Comparison of ENCODE assay signal across 8 mouse cellular contexts in genomic region chr10:119238985-119239631, GRCm38 (mm10). TPM values are rescaled to one million over a fixed set of nuclear protein-coding genes. Genes with fewer than 3 reads are reported as not detected.
DNase-seq lines count a peak whose midpoint lies in the region; ATAC-seq and TF ChIP-seq lines count a peak whose summit lies in the region.

No protein-coding gene starts in this region.

- no peak for TF ChIP-seq RAD21 in CH12.LX (IDR thresholded peaks at IDR 0.05; ENCODE audit: low read depth, low read length)

- DNase-seq in CH12.LX (ENCODE audit: extremely low read depth), result peak; percentile 48
- DNase-seq in adrenal gland, postnatal 36 days, result peak; percentile 46 to 68
- peak; percentile 66 to 72 for DNase-seq in heart, postnatal 10 days
- DNase-seq in layer of hippocampus, adult 2 months (ENCODE audit: low spot score in 2 of 2), result peak in 1 of 2 experiments; percentile 30
- DNase-seq in lung, postnatal 10 days, result peak; percentile 66
- peak; percentile 27 for DNase-seq in ovary, postnatal 14 days (ENCODE audit: low spot score)
- peak; percentile 64 for DNase-seq in thymus, postnatal 4 days

- intact Hi-C loops in heart, postnatal 10 days (cut with DNase I), result no loop called here

- peak; percentile 25 for ATAC-seq in embryonic facial prominence, embryonic 15.5 days (ENCODE audit: insufficient number of reproducible peaks, low FRiP score, low TSS enrichment, low read depth)

- peak overlapping the region; percentile 86 for H3K27ac ChIP-seq in CH12.LX (ENCODE audit: insufficient read depth, low read depth)
- peak overlapping the region; percentile 98 for H3K27ac ChIP-seq in embryonic facial prominence, embryonic 15.5 days (replicated peaks)
- H3K27ac ChIP-seq in layer of hippocampus, adult 2 months, result peak overlapping the region; percentile 99

- H3K4me3 ChIP-seq in CH12.LX (replicated peaks in 1 of 3; ENCODE audit: low read depth in 2 of 3, low read length in 2 of 3, poor library complexity in 1 of 3), result peak overlapping the region; percentile 86 to 96 (median 93)
- H3K4me3 ChIP-seq in embryonic facial prominence, embryonic 15.5 days (replicated peaks), result peak overlapping the region; percentile 96
- peak overlapping the region; percentile 89 for H3K4me3 ChIP-seq in layer of hippocampus, adult 2 months

- dilution Hi-C loops in CH12.LX (cut with MboI; ENCODE audit: extremely low pct_ligation_motif_present, extremely low pct_unique_long_range_greater_than_20kb, low sequenced_read_pairs), result no loop called here

- no peak for TF ChIP-seq CTCF in CH12.LX (conservative IDR thresholded peaks at IDR 0.05 in 1 of 2, IDR thresholded peaks at IDR 0.05 in 1 of 2; ENCODE audit: low read depth in 2 of 2, low read length in 2 of 2)
- no peak for TF ChIP-seq CTCF in layer of hippocampus, adult 2 months (conservative IDR thresholded peaks at IDR 0.05)

- peaks cover 50% of the 10 kb centered on the region for H3K79me2 ChIP-seq in CH12.LX (replicated peaks; ENCODE audit: control insufficient read depth, extremely low read depth, insufficient read depth, poor library complexity, severe bottlenecking)

- peak overlapping the region; percentile 89 for H3K9ac ChIP-seq in CH12.LX (ENCODE audit: insufficient read depth, low read depth)
- H3K9ac ChIP-seq in embryonic facial prominence, embryonic 15.5 days, result peak overlapping the region; percentile 90

- in situ Hi-C loops in CH12.LX (cut with MboI; ENCODE audit: low pct_ligation_motif_present, low pct_unique_long_range_greater_than_20kb, low sequenced_read_pairs), result no loop called here

- peaks cover 4 to 23% of the 10 kb centered on the region in 2 experiments for H3K36me3 ChIP-seq in CH12.LX (replicated peaks in 1 of 2; ENCODE audit: control insufficient read depth in 1 of 2, insufficient read depth in 1 of 2, low read length in 1 of 2)
- peaks cover 12% of the 10 kb centered on the region; the same call in 1 of the 2 replicates for H3K36me3 ChIP-seq in embryonic facial prominence, embryonic 15.5 days

- H3K9me3 ChIP-seq in CH12.LX (replicated peaks; ENCODE audit: low read length), result no peaks in the 10 kb centered on the region
- H3K9me3 ChIP-seq in embryonic facial prominence, embryonic 15.5 days (replicated peaks), result no peaks in the 10 kb centered on the region

- no peak for TF ChIP-seq EP300 in CH12.LX (IDR thresholded peaks at IDR 0.05; ENCODE audit: low read length)

- TF ChIP-seq POLR2A in CH12.LX (IDR thresholded peaks at IDR 0.05; ENCODE audit: low read depth, low read length), result no peak

- under 1% methylated on average over 45 of the region's 54 CpGs for WGBS in embryonic facial prominence, embryonic 15.5 days

- peaks cover 0 to 26% of the 10 kb centered on the region in 2 experiments; a peak in 2 of 4 replicates for H3K4me1 ChIP-seq in CH12.LX (ENCODE audit: control insufficient read depth in 1 of 2, insufficient read depth in 2 of 2)
- peaks cover 9% of the 10 kb centered on the region for H3K4me1 ChIP-seq in embryonic facial prominence, embryonic 15.5 days

- no peaks in the 10 kb centered on the region for H3K27me3 ChIP-seq in CH12.LX (replicated peaks)
- no peaks in the 10 kb centered on the region for H3K27me3 ChIP-seq in embryonic facial prominence, embryonic 15.5 days

- peak overlapping the region; percentile 93 for H3K4me2 ChIP-seq in CH12.LX (ENCODE audit: insufficient read depth, low read depth, poor library complexity, severe bottlenecking)
- H3K4me2 ChIP-seq in embryonic facial prominence, embryonic 15.5 days (replicated peaks), result peak overlapping the region; percentile 55

TF ChIP-seq in CH12.LX, 34 proteins besides CTCF, POLR2A, EP300 and RAD21:
- TF ChIP-seq GABPA (IDR thresholded peaks at IDR 0.05; ENCODE audit: insufficient replicate concordance, low read depth, low read length) (no peak), MYC (IDR thresholded peaks at IDR 0.05; ENCODE audit: low read depth, low read length) (no peak), ZMIZ1 (IDR thresholded peaks at IDR 0.05; ENCODE audit: low read depth, low read length) (no peak), NRF1 (IDR thresholded peaks at IDR 0.05; ENCODE audit: low read depth, low read length) (no peak), RCOR1 (conservative IDR thresholded peaks at IDR 0.05; ENCODE audit: low read depth, low read length) (no peak), ELF1 (IDR thresholded peaks at IDR 0.05; ENCODE audit: low read depth, low read length) (no peak), NELFE (IDR thresholded peaks at IDR 0.05; ENCODE audit: low read depth, low read length) (no peak), CHD2 (IDR thresholded peaks at IDR 0.05; ENCODE audit: low read length) (peak; percentile 57), HCFC1 (IDR thresholded peaks at IDR 0.05; ENCODE audit: low read depth, low read length) (no peak), ZKSCAN1 (IDR thresholded peaks at IDR 0.05; ENCODE audit: borderline replicate concordance, low read depth, low read length) (no peak), PAX5 (IDR thresholded peaks at IDR 0.05; ENCODE audit: low read length) (no peak), JUN (IDR thresholded peaks at IDR 0.05; ENCODE audit: insufficient read depth, low read depth, low read length) (no peak), CHD1 (IDR thresholded peaks at IDR 0.05; ENCODE audit: low read depth, low read length) (no peak), MAZ (IDR thresholded peaks at IDR 0.05; ENCODE audit: low read depth, low read length) (no peak), MEF2A (IDR thresholded peaks at IDR 0.05; ENCODE audit: borderline replicate concordance, low read depth, low read length) (no peak), SMC3 (IDR thresholded peaks at IDR 0.05; ENCODE audit: low read depth, low read length) (no peak), BHLHE40 (IDR thresholded peaks at IDR 0.05; ENCODE audit: low read depth, low read length) (peak; percentile 47), IRF4 (IDR thresholded peaks at IDR 0.05; ENCODE audit: low read depth, low read length) (no peak), E2F4 (IDR thresholded peaks at IDR 0.05; ENCODE audit: insufficient replicate concordance, low read depth, low read length) (0 out of 2 replicates have a peak, but pooled peaks have one; percentile 43), ZNF384 (IDR thresholded peaks at IDR 0.05; ENCODE audit: low read depth, low read length) (no peak), USF2 (conservative IDR thresholded peaks at IDR 0.05; ENCODE audit: low read depth, low read length) (no peak), ETS1 (conservative IDR thresholded peaks at IDR 0.05; ENCODE audit: low read depth, low read length) (no peak), MAFK (IDR thresholded peaks at IDR 0.05; ENCODE audit: insufficient replicate concordance, low read length) (no peak), SIN3A (IDR thresholded peaks at IDR 0.05; ENCODE audit: low read length) (peak; percentile 67), UBTF (IDR thresholded peaks at IDR 0.05; ENCODE audit: low read depth, low read length) (no peak), TBP (conservative IDR thresholded peaks at IDR 0.05; ENCODE audit: low read depth, low read length) (no peak), USF1 (IDR thresholded peaks at IDR 0.05; ENCODE audit: low read depth, low read length) (no peak), POLR2AphosphoS2 (IDR thresholded peaks at IDR 0.05; ENCODE audit: low read depth, low read length) (no peak)

RNA-seq across cellular contexts. Expression of gene Cand1, which starts 0.7 kb away (rescaled TPM):
- total RNA-seq in CH12.LX (2012; rRNA removed), result 71.2 and 76.1 TPM in 2 replicates
- 93.2 and 97.5 TPM in 2 replicates for total RNA-seq in CH12.LX (2014; rRNA removed)
- polyA plus RNA-seq in CH12.LX (2012; ENCODE audit: insufficient read length, low read depth), result 109 and 126 TPM in 2 replicates
- 100 to 1,000 TPM; 109 to 119 TPM for total RNA-seq in adrenal gland, postnatal 36 days (2021)
- polyA plus RNA-seq in embryonic facial prominence, embryonic 15.5 days (2015; fragmentation: Nextera tagmentation; extraction: Ambion mirVana), result 53.6 and 58.8 TPM in 2 replicates
- total RNA-seq in heart, postnatal 10 days (2021), result 10 to 100 TPM; 62.5 to 65.6 TPM
- total RNA-seq in layer of hippocampus, adult 2 months (2021), result 100 to 1,000 TPM; 140 to 155 TPM
